Mouse (Mus musculus) heart, postnatal 0 days (tissue): ENCODE results near the gene Meltf.

ENCODE experiments used
- CTCF ChIP-seq: IDR thresholded peaks from 2 replicates; pipeline ENCODE4 v1.5.1; 2016; ENCODE audit warnings: antibody characterized with exemption, control low read depth, low read depth
- EP300 ChIP-seq: IDR thresholded peaks from 2 replicates; pipeline ENCODE4 v1.6.1; 2016; ENCODE audit warnings: antibody characterized with exemption, low read depth

- TF ChIP-seq CTCF (no peak), EP300 (no peak)
Observed at GRCm38 (mm10) chr16:31882381-31882908, 3.8 kb downstream of the Meltf start.
